Comparison of ENCODE assay signal across 18 mouse cellular contexts in genomic region chr14:71500851-71501250, GRCm38 (mm10).
"Had no signal": no experiment of that assay in that cellular context is flagged by ENCODE, and none has a peak within 500 bp of the region (broad histone marks: within the 10 kb centered on the region; RNA-seq: fewer than 3 reads in every experiment).

No protein-coding gene starts in this region.

- H3K9me3 ChIP-seq: kidney, embryonic 15.5 days; limb, embryonic 10.5 days; limb, embryonic 13.5 days; liver, embryonic 13.5 days; midbrain, embryonic 15.5 days had no signal

- H3K9ac ChIP-seq: kidney, embryonic 15.5 days; limb, embryonic 13.5 days; liver, embryonic 13.5 days; midbrain, embryonic 15.5 days had no signal

- H3K27me3 ChIP-seq: kidney, embryonic 15.5 days; limb, embryonic 13.5 days; liver, embryonic 13.5 days; midbrain, embryonic 15.5 days had no signal

- DNase-seq: kidney, adult 8-10 months; kidney, postnatal 10 days; kidney, postnatal 36 days; layer of hippocampus, postnatal 36 days; liver, embryonic 13.5 days; lung, adult 2 months; lung, postnatal 14 days; lung, postnatal 4 days; thymus, adult 2 months; thymus, postnatal 14 days; thymus, postnatal 4 days had no signal

- H3K4me3 ChIP-seq: kidney, embryonic 15.5 days; limb, embryonic 10.5 days; limb, embryonic 13.5 days; liver, embryonic 13.5 days; midbrain, embryonic 15.5 days; myocyte had no signal

- H3K27ac ChIP-seq: kidney, embryonic 15.5 days; limb, embryonic 10.5 days; limb, embryonic 13.5 days; liver, embryonic 13.5 days; midbrain, embryonic 15.5 days had no signal

- H3K4me1 ChIP-seq: kidney, embryonic 15.5 days; limb, embryonic 10.5 days; limb, embryonic 13.5 days; liver, embryonic 13.5 days; midbrain, embryonic 15.5 days had no signal

- H3K36me3 ChIP-seq: kidney, embryonic 15.5 days; limb, embryonic 10.5 days; limb, embryonic 13.5 days; liver, embryonic 13.5 days; midbrain, embryonic 15.5 days had no signal

- H3K4me2 ChIP-seq: kidney, embryonic 15.5 days; limb, embryonic 13.5 days; liver, embryonic 13.5 days; midbrain, embryonic 11.5 days; midbrain, embryonic 15.5 days had no signal

- ATAC-seq: intestine, postnatal 0 days; midbrain, embryonic 15.5 days had no signal
